Mouse (Mus musculus): Measurements from ENCODE around the gene Cyp2j9. TPM values are rescaled to one million over a fixed set of nuclear protein-coding genes. Genes with fewer than 3 reads are reported as not detected.

The Cyp2j9 gene
- polyA plus RNA-seq, 1 experiment from 2014 or later: 0.12 TPM

DNA sequence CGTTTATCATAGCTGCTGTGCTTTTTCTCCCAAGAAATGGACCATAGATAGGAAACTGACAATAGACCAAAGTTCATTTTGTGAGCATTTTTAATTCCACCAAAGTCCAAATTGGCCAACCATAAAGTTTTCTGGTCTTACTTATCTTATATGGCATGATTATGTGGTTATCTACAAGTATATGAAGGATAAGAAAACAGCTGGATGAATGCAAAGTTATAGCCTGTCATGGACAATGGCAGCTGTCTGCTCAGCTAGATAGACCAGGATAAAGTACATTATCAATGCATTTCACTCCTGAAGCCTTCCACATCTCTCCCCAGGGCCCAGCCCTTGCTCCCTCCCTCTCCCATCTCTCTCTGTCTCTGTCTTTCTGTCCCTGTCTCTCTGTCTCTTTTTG is 30.9 kb downstream of the Cyp2j9 start:
- Histone ChIP-seq H3K9me3 (ENCODE audit: control insufficient read depth, low read length) (no peaks in the 10 kb centered on the region), H3K4me3 (ENCODE audit: low read depth, low read length) (no peak overlapping the region), H3K27ac (ENCODE audit: low read depth, low read length) (no peak overlapping the region), H3K4me2 (no peak overlapping the region), H3K36me3 (ENCODE audit: control insufficient read depth, insufficient read depth, low read length) (no peaks in the 10 kb centered on the region), H3K9ac (ENCODE audit: low read depth, low read length) (no peak overlapping the region), H3K27me3 (replicated peaks; ENCODE audit: control insufficient read depth, insufficient read depth, low read length) (no peaks in the 10 kb centered on the region), H3K4me1 (replicated peaks; ENCODE audit: control insufficient read depth, insufficient read depth, low read length) (no peaks in the 10 kb centered on the region)
- DNase-seq (ENCODE audit: low spot score): no peak
- ATAC-seq (replicated peaks; ENCODE audit: low FRiP score): no peak
- WGBS: 83% methylated on average over 1 of the region's 1 CpGs

DNA sequence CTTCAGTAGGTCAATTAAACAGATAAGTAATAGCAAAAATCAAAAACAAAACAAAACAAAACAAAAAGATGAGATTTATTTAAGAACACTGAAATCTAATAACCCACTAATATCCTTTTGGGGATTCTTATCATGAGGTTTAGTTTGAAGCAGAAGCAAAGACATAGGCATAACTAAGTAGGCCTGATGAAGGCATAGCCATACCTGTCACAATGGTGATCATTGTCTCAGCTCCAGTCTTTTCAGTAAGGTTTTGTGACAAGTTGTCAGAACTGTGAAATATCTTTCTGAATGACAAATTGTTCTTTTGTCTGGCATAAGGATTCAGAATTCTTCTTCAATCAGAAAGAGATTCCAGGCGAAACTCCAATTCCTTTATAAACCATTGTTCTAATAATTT is 31.6 kb downstream of the Cyp2j9 start:
- Histone ChIP-seq H3K4me1 (replicated peaks; ENCODE audit: control insufficient read depth, insufficient read depth, low read length) (no peaks in the 10 kb centered on the region), H3K36me3 (ENCODE audit: control insufficient read depth, insufficient read depth, low read length) (no peaks in the 10 kb centered on the region), H3K27me3 (replicated peaks; ENCODE audit: control insufficient read depth, insufficient read depth, low read length) (no peaks in the 10 kb centered on the region), H3K9ac (ENCODE audit: low read depth, low read length) (no peak overlapping the region), H3K9me3 (ENCODE audit: control insufficient read depth, low read length) (no peaks in the 10 kb centered on the region), H3K27ac (ENCODE audit: low read depth, low read length) (no peak overlapping the region), H3K4me3 (ENCODE audit: low read depth, low read length) (no peak overlapping the region), H3K4me2 (no peak overlapping the region)
- WGBS: 90% methylated on average over 1 of the region's 1 CpGs
- ATAC-seq (replicated peaks; ENCODE audit: low FRiP score): no peak
- no peak for DNase-seq (ENCODE audit: low spot score)

DNA sequence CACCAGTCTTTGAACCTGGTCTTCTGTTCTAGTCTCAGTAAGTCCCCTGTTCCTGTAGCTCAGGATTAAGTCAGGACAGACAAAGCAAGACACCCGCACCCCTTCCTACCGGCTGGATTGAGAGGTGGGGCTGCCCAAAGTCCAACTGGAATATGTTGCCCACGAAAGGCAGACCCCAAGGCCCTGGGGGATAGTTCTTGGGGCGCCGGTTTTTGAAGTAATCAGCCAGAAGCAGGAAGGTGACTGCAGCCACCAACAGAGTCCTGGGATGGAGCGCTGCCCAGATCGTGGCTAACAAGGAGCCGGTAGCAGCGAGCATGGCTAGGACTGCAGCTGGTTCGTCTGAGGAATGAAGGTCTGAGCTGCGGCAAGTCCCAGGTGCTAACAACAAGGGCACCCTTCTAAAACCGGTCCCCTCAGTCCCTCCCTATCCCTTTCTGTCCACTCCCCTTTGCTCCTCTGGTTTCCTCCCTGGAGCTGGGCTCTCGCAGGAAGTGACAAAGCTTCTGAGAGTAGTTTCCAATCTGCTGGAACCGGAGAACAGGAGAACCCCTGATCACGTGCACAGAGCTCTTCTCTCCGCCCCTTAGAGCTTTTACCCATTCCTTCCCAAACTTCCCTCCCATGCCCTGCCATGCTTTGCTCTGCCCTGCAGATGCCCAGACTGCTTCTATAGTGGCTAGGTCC is 38.1 kb downstream of the Cyp2j9 start, which contains the start of gene Cyp2j6:
Gene Cyp2j6 (minus strand): TSS at position 529 of the 687 bp plus-strand sequence.
- H3K4me2 ChIP-seq: peak within 1 kb of the TSS; percentile 65
- H3K27me3 ChIP-seq (replicated peaks; ENCODE audit: control insufficient read depth, insufficient read depth, low read length): no peaks in the 10 kb centered on the region
- no peaks in the 10 kb centered on the region for H3K36me3 ChIP-seq (ENCODE audit: control insufficient read depth, insufficient read depth, low read length)
- H3K27ac ChIP-seq (ENCODE audit: low read depth, low read length): no peak within 1 kb of the TSS
- DNase-seq (ENCODE audit: low spot score) (peak; percentile 38), ATAC-seq (replicated peaks; ENCODE audit: low FRiP score) (peak; percentile 84)
- H3K4me3 ChIP-seq (ENCODE audit: low read depth, low read length): peak within 1 kb of the TSS; percentile 49
- H3K9ac ChIP-seq (ENCODE audit: low read depth, low read length): peak within 1 kb of the TSS; percentile 38; the same call in 1 of the 2 replicates
- no peaks in the 10 kb centered on the region for H3K4me1 ChIP-seq (replicated peaks; ENCODE audit: control insufficient read depth, insufficient read depth, low read length)
- WGBS: 4% methylated on average over 16 of the region's 16 CpGs
- H3K9me3 ChIP-seq (ENCODE audit: control insufficient read depth, low read length): no peaks in the 10 kb centered on the region

- no peak overlapping the region for H3K9ac ChIP-seq (ENCODE audit: low read depth, low read length)
- no peak overlapping the region for H3K4me2 ChIP-seq
- DNase-seq (ENCODE audit: low spot score): no peak
- H3K36me3 ChIP-seq (ENCODE audit: control insufficient read depth, insufficient read depth, low read length): no peaks in the 10 kb centered on the region
- H3K4me3 ChIP-seq (ENCODE audit: low read depth, low read length): no peak overlapping the region
- 77% methylated on average over 3 of the region's 3 CpGs for WGBS
- ATAC-seq (replicated peaks; ENCODE audit: low FRiP score): no peak
- no peaks in the 10 kb centered on the region for H3K4me1 ChIP-seq (replicated peaks; ENCODE audit: control insufficient read depth, insufficient read depth, low read length)
- no peaks in the 10 kb centered on the region for H3K9me3 ChIP-seq (ENCODE audit: control insufficient read depth, low read length)
- no peak overlapping the region for H3K27ac ChIP-seq (ENCODE audit: low read depth, low read length)
- H3K27me3 ChIP-seq (replicated peaks; ENCODE audit: control insufficient read depth, insufficient read depth, low read length): no peaks in the 10 kb centered on the region
Measured at GRCm38 (mm10) chr4:96551619-96552018, 39.8 kb downstream of the Cyp2j9 start.

DNA sequence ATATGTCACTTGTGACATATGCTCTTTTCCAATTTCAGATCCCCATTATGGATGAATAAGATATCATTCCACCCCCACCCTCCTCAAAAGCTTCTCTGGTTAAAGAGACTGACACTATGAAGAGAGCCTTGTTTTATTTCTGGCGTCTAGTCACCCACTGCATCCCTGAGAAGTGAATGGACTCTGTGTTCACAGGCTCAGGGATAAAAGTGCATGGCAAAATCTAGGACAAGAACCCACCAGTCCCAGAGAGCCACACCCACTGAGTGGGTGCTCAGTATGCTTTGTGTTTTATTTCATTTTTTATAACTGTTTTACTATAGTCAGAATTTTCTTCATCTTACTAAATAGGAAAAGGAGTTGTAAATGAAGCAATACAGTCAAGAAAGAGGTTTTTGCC is 45.4 kb downstream of the Cyp2j9 start:
- Histone ChIP-seq H3K4me3 (ENCODE audit: low read depth, low read length) (no peak overlapping the region), H3K9ac (ENCODE audit: low read depth, low read length) (no peak overlapping the region), H3K4me1 (replicated peaks; ENCODE audit: control insufficient read depth, insufficient read depth, low read length) (no peaks in the 10 kb centered on the region), H3K9me3 (ENCODE audit: control insufficient read depth, low read length) (no peaks in the 10 kb centered on the region), H3K27me3 (replicated peaks; ENCODE audit: control insufficient read depth, insufficient read depth, low read length) (no peaks in the 10 kb centered on the region), H3K4me2 (no peak overlapping the region), H3K27ac (ENCODE audit: low read depth, low read length) (no peak overlapping the region), H3K36me3 (ENCODE audit: control insufficient read depth, insufficient read depth, low read length) (no peaks in the 10 kb centered on the region)
- WGBS: 65% methylated on average over 1 of the region's 1 CpGs
- ATAC-seq (replicated peaks; ENCODE audit: low FRiP score) (no peak), DNase-seq (ENCODE audit: low spot score) (no peak)

GRCm38 (mm10) chr4:96525772-96526171 is 65.6 kb downstream of the Cyp2j9 start:
- Histone ChIP-seq H3K9ac (ENCODE audit: low read depth, low read length) (no peak overlapping the region), H3K4me3 (ENCODE audit: low read depth, low read length) (no peak overlapping the region), H3K27me3 (replicated peaks; ENCODE audit: control insufficient read depth, insufficient read depth, low read length) (no peaks in the 10 kb centered on the region), H3K9me3 (ENCODE audit: control insufficient read depth, low read length) (no peaks in the 10 kb centered on the region), H3K27ac (ENCODE audit: low read depth, low read length) (no peak overlapping the region), H3K36me3 (ENCODE audit: control insufficient read depth, insufficient read depth, low read length) (no peaks in the 10 kb centered on the region), H3K4me1 (replicated peaks; ENCODE audit: control insufficient read depth, insufficient read depth, low read length) (no peaks in the 10 kb centered on the region), H3K4me2 (no peak overlapping the region)
- DNase-seq (ENCODE audit: low spot score) (no peak), ATAC-seq (replicated peaks; ENCODE audit: low FRiP score) (no peak)
- 23% methylated on average over 1 of the region's 1 CpGs for WGBS

DNA sequence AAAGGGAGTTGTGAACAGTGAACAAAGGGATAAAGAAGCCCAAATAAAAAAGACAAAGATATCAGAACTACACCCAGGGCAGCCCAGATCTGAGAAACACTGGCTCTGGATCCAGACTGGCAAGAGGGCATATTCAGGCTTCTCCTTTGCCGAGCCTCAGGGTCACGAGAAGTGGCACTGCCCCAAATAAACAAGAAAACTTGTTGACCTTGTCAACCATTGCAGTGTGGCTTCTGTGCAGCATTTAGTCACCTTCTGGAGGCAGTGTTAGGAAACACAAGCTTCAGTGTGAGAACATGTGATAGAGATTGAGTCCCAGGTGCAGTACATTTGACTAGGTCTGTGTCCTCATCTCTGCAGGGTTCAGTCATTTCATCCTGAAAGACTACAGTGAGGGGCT is 69.1 kb downstream of the Cyp2j9 start:
- DNase-seq (ENCODE audit: low spot score): no peak
- Histone ChIP-seq H3K36me3 (ENCODE audit: control insufficient read depth, insufficient read depth, low read length) (no peaks in the 10 kb centered on the region), H3K27me3 (replicated peaks; ENCODE audit: control insufficient read depth, insufficient read depth, low read length) (no peaks in the 10 kb centered on the region), H3K4me1 (replicated peaks; ENCODE audit: control insufficient read depth, insufficient read depth, low read length) (no peaks in the 10 kb centered on the region), H3K4me2 (no peak overlapping the region), H3K9me3 (ENCODE audit: control insufficient read depth, low read length) (no peaks in the 10 kb centered on the region), H3K27ac (ENCODE audit: low read depth, low read length) (no peak overlapping the region), H3K4me3 (ENCODE audit: low read depth, low read length) (no peak overlapping the region), H3K9ac (ENCODE audit: low read depth, low read length) (no peak overlapping the region)
- WGBS: 82% methylated on average over 2 of the region's 2 CpGs
- no peak for ATAC-seq (replicated peaks; ENCODE audit: low FRiP score)

Other genes starting within 250 kb of the Cyp2j9 start
- not detected in 2 replicates for gene Cyp2j11, start 242.9 kb downstream of the Cyp2j9 start, polyA plus RNA-seq (2014; fragmentation: Nextera tagmentation; extraction: Ambion mirVana)
- gene Cyp2j8, start 84.2 kb downstream of the Cyp2j9 start, polyA plus RNA-seq (2014; fragmentation: Nextera tagmentation; extraction: Ambion mirVana): not detected in 2 replicates
- gene Cyp2j6, start 37.9 kb downstream of the Cyp2j9 start, polyA plus RNA-seq (2014; fragmentation: Nextera tagmentation; extraction: Ambion mirVana): 2.2 and 2.3 TPM in 2 replicates
- 0.10 TPM in 2 replicates for gene Cyp2j5, start 72.6 kb upstream of the Cyp2j9 start, polyA plus RNA-seq (2014; fragmentation: Nextera tagmentation; extraction: Ambion mirVana)
- gene Gm12695, start 193.6 kb upstream of the Cyp2j9 start, polyA plus RNA-seq (2014; fragmentation: Nextera tagmentation; extraction: Ambion mirVana): not detected in 2 replicates